Mouse (Mus musculus): ENCODE results near the gene Nemp1.

Gene Nemp1

GRCm38 (mm10) chr10:127721671-127722418, 55.1 kb downstream of the Nemp1 start:
- DNase-seq (ENCODE audit: low read depth, low spot score), result no peak

DNA sequence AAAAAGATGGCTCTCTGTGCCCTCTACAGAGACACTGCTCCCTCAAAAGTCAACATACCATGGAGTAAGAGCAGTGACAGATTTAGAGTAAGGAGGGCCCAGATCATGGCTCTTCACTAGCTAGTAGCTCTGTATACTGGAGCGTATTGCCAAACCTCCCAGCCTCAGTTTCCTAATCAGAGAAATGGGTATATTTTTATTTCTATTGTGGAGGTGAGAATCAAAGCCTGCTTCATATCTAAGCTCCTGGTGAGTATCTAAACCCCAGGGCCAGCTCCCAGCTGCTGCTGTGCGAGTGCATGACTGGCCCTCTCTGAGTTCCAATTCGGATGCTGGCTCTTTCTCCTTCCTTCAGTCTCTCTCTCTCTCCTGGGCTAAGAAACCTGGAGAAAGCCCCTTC, 57.5 kb downstream of the Nemp1 start, which contains the start of gene Tac2:
TSS of gene Tac2 (plus strand) at position 301 of the 400 bp plus-strand sequence.
- no peak for DNase-seq (ENCODE audit: low read depth, low spot score)

GRCm38 (mm10) chr10:127725136-127725535, 58.4 kb downstream of the Nemp1 start:
- no peak for DNase-seq (ENCODE audit: low read depth, low spot score)

DNA sequence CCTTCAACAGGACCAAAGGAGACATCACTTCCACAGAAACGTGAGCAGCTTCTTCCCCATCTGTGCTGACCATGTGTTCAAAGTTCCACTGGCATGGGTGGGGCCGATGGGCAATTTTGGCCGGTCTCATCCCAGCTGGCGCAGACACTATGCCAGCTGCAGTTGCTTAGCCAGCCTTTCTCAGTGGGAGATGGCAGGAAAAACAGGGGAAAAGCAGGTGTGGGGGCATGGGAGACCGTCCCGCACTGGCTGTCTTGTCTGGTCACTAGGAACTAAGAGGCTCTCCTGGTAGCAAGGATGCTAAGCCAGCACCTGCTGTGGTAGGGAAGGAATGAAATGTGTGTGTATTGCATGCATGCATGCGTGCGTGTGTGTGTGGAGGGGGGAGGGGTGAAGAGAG, 61.7 kb downstream of the Nemp1 start:
- DNase-seq (ENCODE audit: low read depth, low spot score), result no peak

DNA sequence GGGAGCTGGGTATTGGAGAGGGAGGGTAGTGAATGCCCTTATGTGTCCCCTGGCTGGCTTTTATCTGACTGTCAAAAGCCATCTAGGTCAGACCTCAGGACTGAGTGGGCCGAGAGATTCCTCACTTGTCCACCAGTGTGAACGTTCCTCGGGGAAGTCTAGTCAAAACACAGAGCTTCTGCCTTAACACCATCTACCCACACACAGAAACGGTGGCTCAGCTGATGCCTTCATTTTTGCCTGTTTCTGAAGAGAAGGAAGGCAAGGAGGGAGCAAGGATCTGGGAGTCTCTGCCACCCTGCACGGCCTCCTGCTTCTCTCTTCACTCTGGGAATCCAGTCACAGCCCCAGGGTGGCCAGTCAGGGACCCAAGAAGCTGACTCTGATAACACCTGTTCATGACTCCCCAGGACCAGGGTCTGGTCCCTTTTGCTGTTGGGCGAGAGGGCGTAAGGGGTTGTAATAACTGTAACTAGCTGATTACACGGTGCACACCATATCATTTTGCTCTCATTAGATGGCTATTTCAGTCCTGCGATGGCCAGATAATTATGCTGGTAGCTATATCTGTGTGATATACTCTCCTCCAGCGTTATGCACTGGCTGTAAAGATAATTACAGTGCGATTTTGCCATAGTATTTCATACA, 63.7 kb downstream of the Nemp1 start:
- DNase-seq (ENCODE audit: low read depth, low spot score), result no peak

GRCm38 (mm10) chr10:127730933-127731310, 64.2 kb downstream of the Nemp1 start:
- no peak for DNase-seq (ENCODE audit: low read depth, low spot score)

DNA sequence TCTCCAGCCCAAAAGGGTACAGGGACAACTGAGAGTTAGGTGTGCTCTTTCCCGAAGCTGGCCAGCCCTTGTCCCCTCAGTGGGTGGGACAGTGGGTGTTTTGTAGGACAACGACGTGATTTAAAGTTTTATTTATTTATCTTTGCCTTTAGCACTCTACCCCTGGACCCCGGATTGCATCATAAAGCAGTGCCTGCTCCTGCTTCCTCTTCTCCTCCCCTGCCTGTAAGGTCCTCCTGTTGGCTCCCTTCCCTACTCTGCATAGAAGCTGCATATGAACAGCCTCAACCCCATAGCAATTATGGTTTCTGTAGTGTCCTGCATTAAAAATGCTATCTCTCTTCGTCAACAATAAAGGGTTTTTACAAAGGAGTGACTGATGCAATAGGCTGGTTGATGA, 64.7 kb downstream of the Nemp1 start:
- no peak for DNase-seq (ENCODE audit: low read depth, low spot score)

GRCm38 (mm10) chr10:127734434-127734833, 67.7 kb downstream of the Nemp1 start:
- DNase-seq (ENCODE audit: low read depth, low spot score), result no peak

GRCm38 (mm10) chr10:127736266-127736665, 69.6 kb downstream of the Nemp1 start:
- DNase-seq (ENCODE audit: low read depth, low spot score), result no peak

- DNase-seq (ENCODE audit: low read depth, low spot score), result no peak
These were observed 70.2 kb downstream of the Nemp1 start for GRCm38 (mm10) chr10:127736916-127737315.

DNA sequence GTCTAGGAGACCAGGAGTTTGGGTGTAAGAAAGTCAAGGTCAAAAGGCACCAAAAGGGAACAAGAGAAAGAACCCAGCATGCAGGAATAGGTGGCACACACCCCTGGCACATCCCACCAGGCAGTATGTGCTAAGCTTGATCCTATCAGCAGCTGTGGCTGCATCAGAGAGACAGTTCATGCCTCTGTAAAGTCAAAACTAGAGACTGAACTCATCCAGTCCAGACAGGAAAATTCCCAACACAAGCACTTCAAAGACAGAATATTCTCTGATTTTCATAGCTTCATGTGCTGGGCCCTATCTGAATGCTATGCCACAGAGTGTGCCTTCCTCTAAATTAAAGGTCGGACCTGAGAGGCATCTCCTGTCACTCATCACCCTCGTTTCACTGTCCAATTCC, 70.9 kb downstream of the Nemp1 start:
- no peak for DNase-seq (ENCODE audit: low read depth, low spot score)

GRCm38 (mm10) chr10:127738151-127738882, 71.6 kb downstream of the Nemp1 start:
- no peak for DNase-seq (ENCODE audit: low read depth, low spot score)

GRCm38 (mm10) chr10:127739083-127739660, 72.5 kb downstream of the Nemp1 start, which contains the start of gene Zbtb39:
Gene Zbtb39 (plus strand): TSS chr10:127739538.
- DNase-seq (ENCODE audit: low read depth, low spot score), result peak; percentile 55

GRCm38 (mm10) chr10:127739661-127740161, 73.0 kb downstream of the Nemp1 start:
- no peak for DNase-seq (ENCODE audit: low read depth, low spot score)

- DNase-seq (ENCODE audit: low read depth, low spot score), result no peak
These were observed 78.0 kb downstream of the Nemp1 start for GRCm38 (mm10) chr10:127744661-127745060.

GRCm38 (mm10) chr10:127745886-127746285, 79.2 kb downstream of the Nemp1 start:
- DNase-seq (ENCODE audit: low read depth, low spot score), result no peak

- no peak for DNase-seq (ENCODE audit: low read depth, low spot score)
These were observed 80.6 kb downstream of the Nemp1 start for GRCm38 (mm10) chr10:127747254-127747653.

- no peak for DNase-seq (ENCODE audit: low read depth, low spot score)
These were observed 82.3 kb downstream of the Nemp1 start for GRCm38 (mm10) chr10:127748847-127749612.

GRCm38 (mm10) chr10:127750136-127750777, 83.6 kb downstream of the Nemp1 start:
- no peak for DNase-seq (ENCODE audit: low read depth, low spot score)
